Mouse (Mus musculus): ENCODE data around the gene Eml1. TPM values are rescaled to one million over a fixed set of nuclear protein-coding genes. Genes with fewer than 3 reads are reported as not detected.
A peak's percentile ranks its signal among the peaks of the same experiment; 100 is the strongest.

Eml1 gene
- polyA plus RNA-seq, 1 experiment: 40.5 TPM

GRCm38 (mm10) chr12:108368921-108369320, 1.8 kb upstream of the Eml1 start:
- TF ChIP-seq CTCF (IDR thresholded peaks at IDR 0.05; ENCODE audit: borderline replicate concordance, insufficient read depth, low read length) (no peak), POLR2A (IDR thresholded peaks at IDR 0.05; ENCODE audit: low read depth, low read length) (no peak)
- peaks cover 6% of the 10 kb centered on the region for H3K4me1 ChIP-seq (ENCODE audit: control insufficient read depth, insufficient read depth, low read length)
- H3K4me3 ChIP-seq (ENCODE audit: insufficient read depth, low read length): no peak overlapping the region
- H3K27ac ChIP-seq (ENCODE audit: insufficient read depth, low read length): no peak overlapping the region

- Histone ChIP-seq H3K27ac (ENCODE audit: insufficient read depth, low read length) (no peak overlapping the region), H3K4me1 (ENCODE audit: control insufficient read depth, insufficient read depth, low read length) (peaks cover 6% of the 10 kb centered on the region), H3K4me3 (ENCODE audit: insufficient read depth, low read length) (no peak overlapping the region)
- no peak for TF ChIP-seq CTCF (IDR thresholded peaks at IDR 0.05; ENCODE audit: borderline replicate concordance, insufficient read depth, low read length)
- TF ChIP-seq POLR2A (IDR thresholded peaks at IDR 0.05; ENCODE audit: low read depth, low read length): no peak
Observed at GRCm38 (mm10) chr12:108371429-108371765, 640 bp downstream of the Eml1 start.

GRCm38 (mm10) chr12:108372241-108372640, 1.5 kb downstream of the Eml1 start:
- TF ChIP-seq CTCF (IDR thresholded peaks at IDR 0.05; ENCODE audit: borderline replicate concordance, insufficient read depth, low read length) (no peak), POLR2A (IDR thresholded peaks at IDR 0.05; ENCODE audit: low read depth, low read length) (no peak)
- no peak overlapping the region for H3K27ac ChIP-seq (ENCODE audit: insufficient read depth, low read length)
- no peak overlapping the region for H3K4me3 ChIP-seq (ENCODE audit: insufficient read depth, low read length)
- H3K4me1 ChIP-seq (ENCODE audit: control insufficient read depth, insufficient read depth, low read length): peaks cover 6% of the 10 kb centered on the region

GRCm38 (mm10) chr12:108373611-108374010, 2.9 kb downstream of the Eml1 start:
- Histone ChIP-seq H3K27ac (ENCODE audit: insufficient read depth, low read length) (no peak overlapping the region), H3K4me1 (ENCODE audit: control insufficient read depth, insufficient read depth, low read length) (peaks cover 6% of the 10 kb centered on the region), H3K4me3 (ENCODE audit: insufficient read depth, low read length) (no peak overlapping the region)
- no peak for TF ChIP-seq CTCF (IDR thresholded peaks at IDR 0.05; ENCODE audit: borderline replicate concordance, insufficient read depth, low read length)
- TF ChIP-seq POLR2A (IDR thresholded peaks at IDR 0.05; ENCODE audit: low read depth, low read length): no peak

GRCm38 (mm10) chr12:108374689-108375088, 3.9 kb downstream of the Eml1 start:
- no peak overlapping the region for H3K27ac ChIP-seq (ENCODE audit: insufficient read depth, low read length)
- TF ChIP-seq CTCF (IDR thresholded peaks at IDR 0.05; ENCODE audit: borderline replicate concordance, insufficient read depth, low read length): no peak
- TF ChIP-seq POLR2A (IDR thresholded peaks at IDR 0.05; ENCODE audit: low read depth, low read length): no peak
- no peak overlapping the region for H3K4me3 ChIP-seq (ENCODE audit: insufficient read depth, low read length)
- peaks cover 6% of the 10 kb centered on the region for H3K4me1 ChIP-seq (ENCODE audit: control insufficient read depth, insufficient read depth, low read length)

- Histone ChIP-seq H3K4me1 (ENCODE audit: control insufficient read depth, insufficient read depth, low read length) (no peaks in the 10 kb centered on the region), H3K27ac (ENCODE audit: insufficient read depth, low read length) (no peak overlapping the region), H3K4me3 (ENCODE audit: insufficient read depth, low read length) (no peak overlapping the region)
- TF ChIP-seq POLR2A (IDR thresholded peaks at IDR 0.05; ENCODE audit: low read depth, low read length): no peak
Observed at GRCm38 (mm10) chr12:108378379-108379133, 7.8 kb downstream of the Eml1 start.

GRCm38 (mm10) chr12:108386476-108387232, 15.9 kb downstream of the Eml1 start:
- no peak for TF ChIP-seq CTCF (IDR thresholded peaks at IDR 0.05; ENCODE audit: borderline replicate concordance, insufficient read depth, low read length)
- TF ChIP-seq POLR2A (IDR thresholded peaks at IDR 0.05; ENCODE audit: low read depth, low read length): no peak
- Histone ChIP-seq H3K27ac (ENCODE audit: insufficient read depth, low read length) (no peak overlapping the region), H3K4me3 (ENCODE audit: insufficient read depth, low read length) (no peak overlapping the region), H3K4me1 (ENCODE audit: control insufficient read depth, insufficient read depth, low read length) (no peaks in the 10 kb centered on the region; the same call in 1 of the 2 replicates)

GRCm38 (mm10) chr12:108389718-108390117, 19.0 kb downstream of the Eml1 start:
- Histone ChIP-seq H3K4me1 (ENCODE audit: control insufficient read depth, insufficient read depth, low read length) (peaks cover 22% of the 10 kb centered on the region), H3K4me3 (ENCODE audit: insufficient read depth, low read length) (no peak overlapping the region), H3K27ac (ENCODE audit: insufficient read depth, low read length) (no peak overlapping the region)
- TF ChIP-seq POLR2A (IDR thresholded peaks at IDR 0.05; ENCODE audit: low read depth, low read length): no peak
- TF ChIP-seq CTCF (IDR thresholded peaks at IDR 0.05; ENCODE audit: borderline replicate concordance, insufficient read depth, low read length): no peak

GRCm38 (mm10) chr12:108392254-108393044, 21.7 kb downstream of the Eml1 start:
- peak overlapping the region; percentile 81 for H3K27ac ChIP-seq (ENCODE audit: insufficient read depth, low read length)
- no peak for TF ChIP-seq CTCF (IDR thresholded peaks at IDR 0.05; ENCODE audit: borderline replicate concordance, insufficient read depth, low read length)
- TF ChIP-seq POLR2A (IDR thresholded peaks at IDR 0.05; ENCODE audit: low read depth, low read length): no peak
- H3K4me1 ChIP-seq (ENCODE audit: control insufficient read depth, insufficient read depth, low read length): peaks cover 39% of the 10 kb centered on the region
- no peak overlapping the region for H3K4me3 ChIP-seq (ENCODE audit: insufficient read depth, low read length)

Data from embryonic fibroblast, embryonic 13.5 days (primary cell).